Mouse (Mus musculus) brain, embryonic 14.5 days (tissue): ENCODE measurements around the gene Grik3. TPM values are rescaled to one million over a fixed set of nuclear protein-coding genes. Genes with fewer than 3 reads are reported as not detected.
"Not testable (repeated sequence)": the region's sequence is repeated elsewhere in the genome, so short reads cannot be mapped to it uniquely, and the experiment has no call there.

Experiments
- DNase-seq: peaks from one replicate; pipeline ENCODE4 v3.0.0-alpha.2; 2011; ENCODE audit warnings: low read depth
- CTCF ChIP-seq: fragments of 200-500 bp; IDR thresholded peaks from 2 replicates; pipeline ENCODE4 v1.5.1; 2012; ENCODE audit warnings: inconsistent platforms, mild to moderate bottlenecking, moderate library complexity, borderline replicate concordance; ENCODE audit not compliant: insufficient read depth, insufficient read length; ENCODE audit errors: extremely low read depth
- POLR2A ChIP-seq: fragments of 200-500 bp; IDR thresholded peaks from 2 replicates; pipeline ENCODE4 v1.6.1; 2012; ENCODE audit warnings: mild to moderate bottlenecking, inconsistent platforms, borderline replicate concordance; ENCODE audit not compliant: poor library complexity, insufficient read depth, insufficient read length, severe bottlenecking; ENCODE audit errors: extremely low read depth
- polyA plus RNA-seq: library from polyadenylated mRNA; depleted of rRNA; stranded (reverse); fragments of >200 nt; gene quantifications from 2 replicates; pipeline ENCODE4 v1.2.3, GENCODE M21; 2012

Gene Grik3
- polyA plus RNA-seq, 1 experiment, result 37.1 TPM

- no peak for DNase-seq
- no peak for TF ChIP-seq CTCF
Measured at GRCm38 (mm10) chr4:125607397-125608042, 117.0 kb downstream of the Grik3 start.

GRCm38 (mm10) chr4:125608896-125609295, 118.4 kb downstream of the Grik3 start:
- not testable (repeated sequence) for DNase-seq

- TF ChIP-seq CTCF, result no peak
- TF ChIP-seq POLR2A, result no peak
- no peak for DNase-seq
Measured at GRCm38 (mm10) chr4:125609320-125610306, 119.1 kb downstream of the Grik3 start.

- TF ChIP-seq CTCF, result no peak
- no peak for TF ChIP-seq POLR2A
- no peak for DNase-seq
Measured at GRCm38 (mm10) chr4:125617851-125618250, 127.4 kb downstream of the Grik3 start.

GRCm38 (mm10) chr4:125618524-125619320, 128.2 kb downstream of the Grik3 start:
- TF ChIP-seq POLR2A (no peak), CTCF (no peak)
- no peak for DNase-seq

- peak; percentile 70 for DNase-seq
- TF ChIP-seq POLR2A (no peak), CTCF (peak; percentile 47; the same call in 1 of the 2 replicates)
Measured at GRCm38 (mm10) chr4:125624885-125625678, 134.6 kb downstream of the Grik3 start.

GRCm38 (mm10) chr4:125629544-125629943, 139.0 kb downstream of the Grik3 start:
- peak; percentile 83 for DNase-seq
- TF ChIP-seq CTCF (no peak), POLR2A (no peak)

- no peak for DNase-seq
- TF ChIP-seq CTCF (no peak), POLR2A (no peak)
Measured at GRCm38 (mm10) chr4:125635037-125635436, 144.5 kb downstream of the Grik3 start.

- no peak for DNase-seq
Measured at GRCm38 (mm10) chr4:125636616-125637304, 146.3 kb downstream of the Grik3 start.

GRCm38 (mm10) chr4:125637364-125637763, 146.9 kb downstream of the Grik3 start:
- no peak for DNase-seq
- TF ChIP-seq CTCF, result no peak
- TF ChIP-seq POLR2A, result no peak

More at GRCm38 (mm10) chr4:125636616-125637304, 146.3 kb downstream of the Grik3 start:
- TF ChIP-seq CTCF (no peak), POLR2A (no peak)

GRCm38 (mm10) chr4:125640520-125640919, 150.0 kb downstream of the Grik3 start:
- no peak for DNase-seq
- no peak for TF ChIP-seq POLR2A
- TF ChIP-seq CTCF, result no peak
